Mouse (Mus musculus) right cerebral cortex, postnatal 36 days (tissue): ENCODE results near the gene Hlcs.
"Not testable (repeated sequence)": the region's sequence is repeated elsewhere in the genome, so short reads cannot be mapped to it uniquely, and the experiment has no call there.

Source experiments
- DNase-seq, 2 experiments: peaks; one replicate each; pipeline ENCODE4 v3.0.0; 2022; ENCODE audit warnings: low spot score in 2 of 2, mixed read lengths in 1 of 2

Gene Hlcs

DNA sequence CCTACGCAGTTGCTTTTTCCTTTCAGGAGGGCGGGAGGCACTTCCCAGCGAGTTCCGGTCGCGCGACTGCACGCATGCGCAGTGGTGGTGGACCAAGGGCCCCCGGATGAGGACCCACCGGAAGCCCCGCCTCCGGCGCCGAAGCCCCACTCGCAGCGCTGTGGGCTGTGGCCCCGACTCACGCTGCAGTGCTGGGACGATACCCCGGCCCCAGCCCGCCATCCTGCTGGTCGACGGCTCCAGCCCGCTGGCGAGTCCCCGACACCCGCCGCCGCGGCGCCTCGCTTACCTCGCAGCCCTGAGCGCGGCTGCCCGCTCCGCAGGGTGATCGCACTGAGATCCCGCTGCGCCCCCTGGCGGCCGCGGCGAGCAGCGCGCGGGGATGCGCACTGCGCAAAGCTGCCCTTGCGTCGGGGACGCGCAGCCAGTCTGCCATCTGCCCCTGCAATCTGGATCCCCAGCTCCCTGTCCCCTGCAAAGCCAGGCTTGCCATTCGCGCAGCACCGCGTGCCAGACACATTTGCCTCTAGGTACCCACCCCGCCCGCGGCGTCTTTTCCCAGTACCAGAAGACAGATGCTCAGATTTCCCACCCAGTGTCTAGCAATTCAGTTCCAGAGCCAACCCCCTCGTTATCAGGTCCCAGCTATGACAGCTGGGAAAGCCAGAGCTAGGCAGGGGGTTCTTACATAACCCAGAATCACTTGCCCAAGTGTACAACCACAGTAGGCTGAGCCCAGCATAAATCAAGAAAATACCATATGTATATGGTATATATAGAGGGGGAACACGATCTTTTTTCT lies at the start of gene Hlcs:
Gene Hlcs, minus strand, starts transcription at position 343 of the 802 bp plus-strand sequence.
- peak; percentile 92 to 95 for DNase-seq

DNA sequence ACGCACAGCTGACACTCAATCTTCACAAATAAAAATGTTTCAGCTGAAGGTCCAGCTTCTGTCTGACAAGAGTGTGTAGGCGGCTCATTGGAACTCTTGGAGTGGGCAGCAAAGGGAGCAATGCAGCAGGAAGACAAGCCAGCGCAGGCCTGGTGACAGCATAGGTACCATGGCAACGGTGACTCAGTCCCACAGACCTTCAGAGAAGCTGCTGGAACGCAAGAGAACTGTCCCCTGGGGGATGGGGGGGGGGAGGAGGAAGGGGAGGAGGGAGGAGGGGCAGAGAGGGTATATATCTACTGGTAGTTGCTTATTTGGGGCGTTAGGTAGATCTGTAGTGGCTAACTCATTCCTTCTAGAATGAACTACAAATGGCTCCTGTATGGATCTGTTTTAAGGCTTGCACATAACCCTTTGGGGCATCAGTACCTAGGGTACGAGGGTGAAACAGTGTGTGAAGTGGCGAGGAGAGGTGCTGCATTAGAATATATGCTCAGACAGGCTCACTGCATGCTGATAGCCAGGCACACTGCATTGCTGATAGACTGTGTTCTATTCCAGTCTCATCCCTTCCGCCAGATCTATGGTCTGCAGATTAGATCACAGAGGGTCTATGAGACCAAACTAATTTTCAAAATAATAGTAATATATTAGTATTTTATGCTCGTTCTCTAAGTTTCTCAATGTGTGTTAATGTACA lies 49.0 kb upstream of the Hlcs start:
- peak; percentile 87 to 91 for DNase-seq

DNA sequence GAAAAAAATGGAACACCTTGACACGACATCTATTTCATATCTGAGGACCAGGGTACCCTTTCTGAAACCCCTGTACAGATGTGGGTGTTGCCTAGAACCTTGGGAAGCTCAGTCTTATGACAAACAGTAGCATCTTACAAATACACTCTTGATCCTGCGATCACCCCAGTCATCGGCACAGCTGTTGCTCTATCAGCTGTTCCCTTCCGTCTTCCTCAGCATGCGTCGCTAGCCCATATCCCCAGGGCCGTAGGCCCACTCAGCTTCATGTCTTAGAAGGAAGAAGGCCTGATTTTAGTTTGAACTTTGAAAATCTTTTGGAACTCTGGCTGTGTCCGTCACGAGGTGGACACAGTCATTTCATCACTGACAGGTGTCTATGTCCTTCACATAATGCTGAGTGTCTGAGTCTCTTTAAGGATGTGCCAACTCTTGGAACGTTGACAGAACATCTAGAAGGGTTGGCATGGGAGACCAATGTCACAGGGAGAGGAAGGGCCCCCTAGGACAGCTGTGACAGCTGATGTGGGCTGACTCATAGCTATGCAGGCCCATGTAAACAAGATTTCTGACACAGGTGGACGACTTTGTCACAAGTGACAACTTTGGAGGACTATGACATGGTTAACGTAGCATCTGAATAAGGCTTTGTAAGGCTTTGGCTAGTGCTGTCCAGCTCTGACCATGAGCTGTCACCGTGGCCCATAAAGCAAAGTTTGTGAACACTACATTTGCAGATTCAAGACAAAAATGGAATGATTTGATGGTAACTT lies 47.4 kb upstream of the Hlcs start:
- DNase-seq, result no peak

DNA sequence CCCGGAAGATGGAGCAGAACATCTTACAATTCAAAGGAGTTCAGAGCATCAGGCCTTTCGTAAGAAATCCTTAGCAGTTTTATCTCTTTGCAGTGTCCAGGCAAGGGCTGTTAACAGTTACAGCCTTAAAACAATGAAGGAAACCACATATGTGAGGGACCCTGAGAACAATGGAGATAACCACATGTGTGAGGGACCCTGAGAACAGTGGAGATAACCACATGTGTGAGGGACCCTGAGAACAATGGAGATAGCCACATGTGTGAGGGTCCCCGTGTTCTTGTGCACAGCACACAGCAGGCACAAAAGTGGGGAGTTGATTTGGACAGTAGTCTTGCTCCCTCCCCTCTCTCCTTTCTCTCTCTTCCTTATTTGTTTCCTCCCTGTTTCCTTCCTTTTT lies 44.7 kb upstream of the Hlcs start:
- no peak for DNase-seq

DNA sequence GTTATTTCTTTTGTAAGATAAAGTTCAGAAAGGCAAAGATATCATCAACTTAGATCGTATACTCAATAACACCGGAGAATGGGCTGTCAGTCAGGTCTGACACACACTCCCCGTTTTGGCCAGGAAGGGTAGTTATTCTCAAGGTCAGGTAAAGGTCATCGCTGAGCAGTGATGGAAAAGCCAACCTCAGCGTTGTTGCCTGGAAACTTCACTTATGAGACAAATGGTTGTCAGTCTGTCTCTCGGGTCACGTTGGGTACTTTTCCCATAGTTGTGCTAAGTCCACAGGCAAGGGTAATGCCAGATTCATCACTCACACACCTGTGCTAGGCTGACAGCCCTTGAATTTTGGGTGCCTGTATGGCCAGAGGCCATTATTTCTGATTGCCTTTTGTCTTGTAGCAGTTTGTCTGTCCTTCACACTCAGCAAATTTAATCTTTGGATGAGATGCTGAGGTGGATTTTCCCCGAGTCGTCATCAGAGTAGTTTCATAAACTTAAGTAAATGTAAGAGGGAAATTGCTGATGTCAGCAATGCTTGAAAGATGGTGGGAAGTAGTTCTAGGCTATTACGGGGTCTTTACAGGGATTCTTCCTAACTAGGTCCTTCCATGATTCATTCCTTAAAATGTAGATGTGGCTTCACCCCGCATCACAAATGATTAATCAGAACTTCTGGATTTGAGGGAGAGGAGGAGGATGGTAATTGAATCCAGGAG lies 43.6 kb upstream of the Hlcs start:
- DNase-seq, result no peak

DNA sequence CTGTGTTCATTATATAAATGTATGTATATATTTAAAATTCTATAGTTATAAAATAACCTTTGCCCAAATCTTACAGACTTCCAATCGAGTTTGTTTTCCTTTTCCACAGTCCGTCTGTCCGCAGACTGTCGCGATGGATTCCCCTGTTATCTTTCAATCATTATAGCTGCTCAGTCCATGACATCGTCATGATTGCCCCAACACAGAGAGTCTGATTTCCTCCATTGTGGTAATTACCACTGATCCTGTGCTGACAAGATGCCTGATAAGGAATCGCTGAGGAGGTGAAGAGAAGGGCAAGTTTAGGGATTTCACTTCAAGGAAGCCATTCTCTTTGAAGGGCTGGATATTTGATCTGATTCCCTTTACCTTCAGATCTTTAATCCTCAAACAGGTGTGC lies 42.7 kb upstream of the Hlcs start:
- no peak for DNase-seq

DNA sequence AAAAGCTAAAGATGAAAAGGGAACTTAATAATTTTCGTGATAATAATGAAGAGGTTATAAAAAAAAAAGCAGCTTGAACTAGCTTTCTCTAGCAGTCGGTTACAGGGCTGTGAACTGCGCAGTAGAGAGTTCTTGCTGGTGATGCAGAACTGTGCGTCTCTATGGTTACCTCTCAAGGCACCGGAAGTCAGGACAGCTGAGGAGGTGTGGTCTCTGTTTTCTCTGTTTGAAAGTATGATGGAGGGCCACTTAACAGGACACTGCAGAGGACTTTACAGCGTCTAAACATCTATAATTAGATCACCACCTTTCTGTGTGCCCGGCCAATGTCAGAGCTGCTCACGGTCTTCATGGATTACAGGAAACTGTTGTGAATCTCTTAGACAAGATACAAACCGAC lies 41.1 kb upstream of the Hlcs start:
- DNase-seq, result peak in 1 of 2 experiments; percentile 29

DNA sequence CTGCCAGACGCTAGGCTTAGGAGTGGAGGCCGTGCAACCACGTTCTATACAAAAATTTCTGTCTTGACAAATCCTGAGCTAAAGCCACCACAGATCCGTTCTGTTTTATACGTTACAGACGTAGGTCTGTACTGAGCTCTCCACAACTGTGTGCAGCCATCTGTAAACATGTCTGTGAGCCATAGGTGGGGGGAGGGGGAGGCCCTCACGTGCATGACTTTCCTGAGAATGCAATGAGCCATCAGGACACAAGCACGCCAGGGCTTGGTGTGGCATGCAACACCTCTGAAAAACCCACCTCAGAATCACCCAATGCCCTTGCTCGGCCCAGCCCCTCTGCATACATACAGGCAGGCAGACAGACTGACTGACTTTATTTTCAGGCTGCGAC lies 36.9 kb upstream of the Hlcs start:
- DNase-seq, result no peak

DNA sequence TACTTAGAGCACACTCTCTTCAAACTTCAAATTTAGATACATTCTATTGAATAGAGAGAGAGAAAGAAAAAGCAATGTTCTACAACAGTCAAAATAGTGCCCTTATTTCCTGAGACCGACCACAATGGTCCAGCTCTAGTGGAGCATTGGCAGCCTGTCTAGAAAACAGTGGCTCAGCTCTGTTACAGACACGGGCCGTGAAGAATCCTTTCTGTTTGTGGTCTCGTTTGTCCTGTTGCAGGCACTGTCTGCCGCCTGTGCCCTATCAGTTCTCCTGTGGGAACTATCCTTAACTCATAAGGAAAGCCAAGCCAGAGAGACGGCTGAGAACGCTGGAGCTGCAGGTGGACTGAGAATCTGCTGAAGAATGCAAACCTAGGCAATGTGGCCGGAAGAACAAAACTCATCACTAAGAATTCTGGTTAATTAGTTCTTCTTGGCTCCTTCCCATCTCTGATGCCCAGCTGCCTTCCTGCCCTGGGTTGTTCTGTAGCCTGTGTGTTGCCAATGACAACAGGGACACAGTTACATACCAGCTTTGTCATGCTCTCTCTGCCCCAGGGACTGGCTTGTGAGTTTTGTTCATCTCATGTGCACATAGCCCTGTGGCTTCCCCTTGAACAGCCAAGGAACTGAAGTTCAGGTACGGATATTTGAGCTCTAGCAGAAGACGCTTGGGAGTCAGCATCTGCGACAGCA lies 36.4 kb upstream of the Hlcs start:
- no peak for DNase-seq

DNA sequence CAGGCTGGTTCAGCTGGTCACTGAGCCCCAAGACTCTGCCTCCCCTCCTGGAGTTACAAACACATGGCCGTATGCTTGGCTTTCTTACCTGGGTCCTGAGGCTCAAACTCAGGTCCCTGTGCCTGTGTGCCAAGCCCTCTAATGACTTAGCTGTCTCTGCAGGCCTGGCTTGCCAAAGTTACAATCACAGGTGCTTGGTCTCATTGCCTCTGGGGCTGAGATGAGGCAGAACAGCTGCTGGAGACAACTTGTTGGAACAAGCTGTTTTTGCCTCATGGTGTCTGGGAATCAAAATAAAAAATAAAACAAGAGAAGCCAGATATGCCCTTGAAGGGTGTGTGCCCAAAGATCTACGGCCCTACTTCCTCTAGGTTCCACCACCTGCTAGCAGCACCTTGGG lies 35.4 kb upstream of the Hlcs start:
- no peak for DNase-seq

DNA sequence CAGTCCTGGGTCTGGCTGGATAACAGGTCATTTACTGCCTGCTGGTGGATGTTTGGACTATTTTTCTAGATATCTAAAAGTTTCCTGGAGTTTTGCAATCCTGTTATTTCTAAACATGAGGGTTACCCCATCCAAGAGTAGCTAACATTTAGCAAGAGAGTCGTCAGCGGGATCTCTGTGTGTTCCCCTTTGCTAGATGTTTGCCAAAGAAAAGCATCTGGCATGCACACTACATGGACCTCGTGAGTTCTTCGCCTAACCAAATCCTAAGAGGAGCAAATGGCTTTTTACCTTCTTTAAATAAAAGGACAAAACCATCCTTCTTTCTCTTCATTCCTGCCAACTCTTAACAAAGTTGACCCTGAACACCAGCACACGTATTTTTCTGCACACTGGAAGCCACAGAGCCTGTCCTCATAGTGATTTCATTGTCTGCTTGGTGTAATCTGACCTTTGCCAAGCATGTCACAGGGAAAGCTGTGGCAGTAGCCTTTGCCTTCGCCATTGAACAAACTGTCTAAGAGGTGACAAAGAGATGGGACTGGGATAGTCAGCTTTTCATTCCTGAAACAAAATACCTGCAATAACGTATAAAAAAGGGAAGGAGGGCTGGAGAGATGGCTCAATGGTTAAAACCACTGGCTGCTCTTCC lies 33.8 kb upstream of the Hlcs start:
- DNase-seq, result no peak

DNA sequence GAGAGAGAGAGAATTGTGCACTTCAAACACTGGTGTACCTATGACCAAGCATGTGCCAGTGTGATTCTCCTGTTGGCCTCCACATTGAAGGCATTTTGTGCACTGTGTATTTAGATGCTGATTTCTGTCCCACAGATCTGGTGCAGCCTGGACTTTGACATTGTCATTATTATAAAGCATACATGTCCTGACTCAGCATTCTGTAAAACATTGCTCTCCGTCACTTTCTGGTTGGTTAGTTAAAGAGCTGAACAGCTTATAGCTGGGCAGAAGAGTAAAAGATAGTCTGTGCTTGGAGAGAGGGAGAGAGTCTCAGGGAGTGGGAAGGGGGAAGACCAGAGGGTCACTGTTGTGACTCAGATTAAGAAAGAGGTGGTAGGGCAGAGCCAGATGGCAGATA lies 32.4 kb upstream of the Hlcs start:
- DNase-seq, result no peak

DNA sequence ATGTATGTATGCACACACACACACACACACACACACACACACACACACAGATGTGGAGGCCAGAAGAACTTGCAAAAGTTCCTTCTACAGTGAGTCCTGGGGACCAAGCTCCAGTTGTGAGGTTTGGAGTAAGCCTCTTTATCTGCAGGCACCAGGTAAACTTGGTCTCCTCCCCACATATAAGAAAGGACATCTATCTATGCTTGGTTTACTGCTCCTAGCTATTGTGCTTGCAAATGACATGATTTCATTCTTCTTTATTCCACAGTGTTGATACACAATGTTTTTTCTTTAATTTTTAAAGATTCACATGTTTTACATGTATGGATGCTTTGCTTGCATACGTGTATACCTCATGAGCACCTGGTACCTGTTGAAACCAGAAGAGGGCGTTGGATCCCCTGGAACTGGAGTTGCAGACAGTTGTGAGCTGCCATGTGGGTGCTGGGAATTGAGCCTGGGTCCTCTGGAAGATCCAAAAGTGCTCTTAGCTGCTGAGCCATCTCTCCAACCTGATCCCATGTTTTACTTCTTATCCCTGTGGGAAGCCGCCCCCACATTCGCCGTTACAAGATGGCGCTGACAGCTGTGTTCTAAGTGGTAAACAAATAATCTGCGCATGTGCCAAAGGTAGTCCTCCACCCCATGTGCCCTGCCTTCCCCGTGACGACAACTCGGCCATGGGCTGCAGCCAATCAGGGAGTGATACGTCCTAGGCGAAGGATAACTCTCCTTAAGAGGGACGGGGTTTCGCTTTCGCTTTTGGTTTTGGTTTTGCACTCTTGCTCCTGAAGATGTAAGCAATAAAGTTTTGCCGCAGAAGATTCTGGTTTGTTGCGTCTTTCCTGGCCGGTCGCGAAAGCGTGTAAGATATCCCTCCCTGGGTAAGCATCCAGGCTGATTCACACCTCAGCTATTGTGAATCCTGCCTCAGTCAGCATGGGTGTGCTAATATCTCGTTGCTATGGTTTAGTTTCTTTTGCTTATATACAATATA lies 26.1 kb upstream of the Hlcs start:
- DNase-seq, result not testable (repeated sequence)

DNA sequence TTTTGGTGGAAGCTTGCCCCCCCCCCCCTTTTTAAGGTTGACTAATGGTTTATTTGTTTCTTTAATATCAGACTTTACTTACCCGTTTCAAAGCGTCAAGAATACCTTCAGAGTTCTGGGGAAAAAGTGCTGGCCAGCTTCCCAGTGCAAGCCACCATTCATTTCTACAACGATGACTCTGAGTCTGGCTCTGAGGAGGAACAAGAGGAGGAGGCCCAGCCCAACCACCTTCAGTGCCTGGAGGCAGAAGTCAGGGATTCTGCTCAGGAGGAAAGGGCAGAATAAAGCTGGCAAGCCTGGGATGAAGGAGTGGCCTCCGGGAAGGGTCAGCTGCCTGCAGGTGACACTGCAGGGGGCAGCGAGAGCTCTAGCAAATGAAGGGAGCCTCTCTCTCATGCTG lies 22.3 kb upstream of the Hlcs start:
- DNase-seq, result no peak

DNA sequence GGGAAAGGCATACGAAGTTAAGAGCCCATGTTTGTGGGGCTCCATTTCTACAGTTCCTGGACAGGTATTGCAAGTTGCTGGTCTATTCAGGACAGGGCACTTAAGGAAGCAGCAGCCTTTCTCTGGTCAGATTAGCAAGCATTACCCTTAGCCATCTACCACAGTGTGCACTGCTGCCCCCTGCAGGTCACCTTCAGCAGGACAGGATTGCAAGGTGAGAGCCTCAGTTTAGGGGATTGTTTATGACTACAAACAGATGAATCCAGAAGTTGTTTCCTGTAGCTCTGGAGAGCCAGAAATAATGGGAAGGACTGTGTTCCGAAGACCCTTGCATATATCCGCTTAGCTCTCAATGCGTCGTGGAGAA lies 18.5 kb upstream of the Hlcs start:
- no peak for DNase-seq

DNA sequence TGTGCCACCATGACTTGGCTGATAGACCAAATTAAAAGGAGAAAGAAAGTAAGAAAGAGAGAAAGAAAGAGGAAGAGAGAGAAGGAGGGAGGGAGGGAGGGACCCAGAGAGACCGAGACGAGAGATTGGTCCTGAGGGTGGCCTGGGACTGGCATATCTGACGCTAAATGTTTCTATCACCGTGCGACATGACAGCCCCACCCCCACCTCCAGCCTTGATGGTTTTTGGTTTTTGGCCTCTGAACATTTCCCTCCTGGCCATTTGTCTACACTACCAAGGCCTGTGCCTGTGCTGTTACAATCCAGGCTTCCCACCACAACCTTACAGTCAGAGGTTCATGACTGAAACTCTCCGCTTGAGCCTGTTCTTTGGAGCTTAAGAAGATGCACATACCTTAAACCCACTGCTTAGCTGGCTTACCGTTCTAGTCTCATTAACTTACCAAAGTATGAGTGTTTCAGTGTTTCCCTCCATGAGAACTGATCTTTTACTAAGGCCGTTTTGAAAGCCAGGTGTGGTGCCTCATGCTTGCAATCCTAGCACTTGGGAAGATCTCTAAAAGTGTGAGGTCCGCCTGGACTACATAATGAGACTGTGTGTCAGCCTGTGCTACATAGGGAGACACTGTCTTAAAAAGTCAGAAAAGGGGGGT lies 18.0 kb upstream of the Hlcs start:
- no peak for DNase-seq

DNA sequence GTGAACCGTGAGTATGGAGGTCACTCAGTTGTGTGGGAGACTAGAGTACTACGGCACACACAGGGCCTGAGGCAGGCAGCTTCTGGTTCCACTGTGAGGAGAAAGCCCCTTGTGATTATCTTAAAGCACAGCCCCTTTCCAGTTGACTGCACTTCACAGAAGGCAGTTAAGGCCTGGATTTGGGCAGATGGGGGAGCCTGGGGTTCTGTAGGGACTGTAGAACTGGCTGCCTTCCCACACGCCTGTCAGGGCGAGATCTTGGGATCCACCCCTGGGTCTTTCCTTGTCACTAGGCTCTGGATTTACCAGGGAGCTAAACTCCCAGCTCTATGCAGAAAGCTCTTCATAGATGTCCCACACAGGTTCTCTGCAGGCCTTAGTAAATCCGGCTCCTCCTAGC lies 17.1 kb upstream of the Hlcs start:
- DNase-seq, result no peak

DNA sequence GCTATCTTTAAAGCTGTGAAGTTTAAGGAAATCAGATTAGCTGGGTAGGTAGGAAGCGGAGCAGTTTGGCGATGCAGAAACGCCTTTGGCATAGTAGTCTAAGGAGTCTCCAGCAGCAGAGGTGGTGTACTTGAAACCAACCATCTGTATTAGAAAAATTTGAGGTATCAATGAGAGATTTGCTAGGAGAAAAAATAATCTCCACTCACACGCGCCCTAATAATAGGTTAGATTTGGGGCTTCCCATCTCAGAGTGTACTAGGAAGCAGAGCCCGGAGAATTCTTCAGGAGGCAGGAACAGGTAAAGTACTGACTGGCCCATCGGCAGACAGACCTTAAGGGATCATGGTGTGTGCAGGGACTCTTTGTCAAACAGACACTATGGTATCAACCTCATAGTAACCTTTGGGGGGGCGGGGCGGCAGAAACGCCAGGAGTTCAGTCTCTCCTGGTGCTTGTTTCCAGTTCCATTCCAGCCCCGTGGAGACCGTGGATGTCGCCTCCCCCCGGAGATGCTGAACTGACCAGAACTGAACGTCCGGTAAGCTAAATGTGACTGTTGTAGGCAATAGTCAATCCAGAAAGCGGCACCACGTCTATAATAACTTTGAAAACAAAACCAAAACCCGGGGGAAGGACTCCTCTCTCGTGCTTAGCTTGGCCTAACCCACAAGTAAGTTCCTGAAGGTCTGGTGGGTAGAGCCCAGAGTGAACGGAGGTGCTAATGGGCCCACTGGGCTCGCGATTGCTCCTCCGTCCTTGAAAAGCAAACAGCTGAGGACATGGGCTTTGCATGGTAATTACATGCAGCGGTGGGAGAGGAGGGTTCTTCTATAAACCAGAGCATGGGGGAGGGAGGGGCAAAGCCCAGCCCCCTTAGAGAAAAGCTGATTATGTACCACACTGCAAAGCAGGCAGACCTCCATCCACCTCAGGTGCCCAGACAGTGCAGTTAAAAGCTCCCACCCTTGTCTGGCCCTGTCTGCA lies 15.8 kb upstream of the Hlcs start:
- DNase-seq, result no peak
